Mouse (Mus musculus) testis, adult 2 months (tissue): Measurements from ENCODE around the gene Ptrh1. TPM values are rescaled to one million over a fixed set of nuclear protein-coding genes. Genes with fewer than 3 reads are reported as not detected.
A peak's percentile ranks its signal among the peaks of the same experiment; 100 is the strongest.

ENCODE experiments used
- H3K27ac ChIP-seq: fragments of 200-500 bp; 2 replicates; pipeline ENCODE4 v1.5.1; 2012; ENCODE audit warnings: low read depth, low read length; ENCODE audit not compliant: control insufficient read depth, insufficient read depth
- H3K27me3 ChIP-seq: fragments of 200-500 bp; 2 replicates; pipeline ENCODE4 v1.6.1; 2012; ENCODE audit warnings: mild to moderate bottlenecking, low read length, moderate library complexity; ENCODE audit not compliant: control insufficient read depth, insufficient read depth
- H3K36me3 ChIP-seq: fragments of 200-500 bp; 2 replicates; pipeline ENCODE4 v1.6.1; 2012; ENCODE audit warnings: mild to moderate bottlenecking, low read length; ENCODE audit not compliant: control insufficient read depth, insufficient read depth
- H3K4me1 ChIP-seq: fragments of 200-500 bp; 2 replicates; pipeline ENCODE4 v1.6.1; 2012; ENCODE audit warnings: low read length; ENCODE audit not compliant: control insufficient read depth, insufficient read depth
- H3K4me3 ChIP-seq: fragments of 200-500 bp; 2 replicates; pipeline ENCODE4 v1.5.1; 2012; ENCODE audit warnings: low read depth, mild to moderate bottlenecking, low read length, moderate library complexity, mixed read lengths; ENCODE audit not compliant: control insufficient read depth
- CTCF ChIP-seq: fragments of 200-500 bp; IDR thresholded peaks from 2 replicates; pipeline ENCODE4 v1.5.1; 2012; ENCODE audit warnings: low read depth, mild to moderate bottlenecking, inconsistent platforms, low read length, moderate library complexity; ENCODE audit not compliant: control insufficient read depth, insufficient read depth, insufficient replicate concordance
- POLR2A ChIP-seq: fragments of 200-500 bp; IDR thresholded peaks from 2 replicates; pipeline ENCODE4 v1.6.1; 2012; ENCODE audit warnings: low read depth, mild to moderate bottlenecking, inconsistent platforms, low read length, moderate library complexity; ENCODE audit not compliant: control insufficient read depth
- polyA plus RNA-seq: library from polyadenylated mRNA; depleted of rRNA; stranded (reverse); fragments of >200 nt; gene quantifications from 2 replicates; pipeline ENCODE4 v1.2.3, GENCODE M21; 2012

Gene Ptrh1
- polyA plus RNA-seq, 1 experiment: 24.7 TPM

- Histone ChIP-seq H3K4me1 (no peaks in the 10 kb centered on the region), H3K36me3 (no peaks in the 10 kb centered on the region), H3K4me3 (no peak overlapping the region), H3K27me3 (no peaks in the 10 kb centered on the region), H3K27ac (no peak overlapping the region)
- TF ChIP-seq CTCF: no peak
- no peak for TF ChIP-seq POLR2A
Observed at GRCm38 (mm10) chr2:32734480-32734879, 41.1 kb upstream of the Ptrh1 start.

- Histone ChIP-seq H3K4me1 (no peaks in the 10 kb centered on the region), H3K27ac (no peak overlapping the region), H3K4me3 (no peak overlapping the region)
Observed at GRCm38 (mm10) chr2:32734933-32735332, 40.7 kb upstream of the Ptrh1 start.

GRCm38 (mm10) chr2:32736306-32736829, 39.2 kb upstream of the Ptrh1 start:
- no peak overlapping the region for H3K27ac ChIP-seq
- no peak overlapping the region for H3K4me3 ChIP-seq
- H3K4me1 ChIP-seq: peaks cover 5% of the 10 kb centered on the region

More at GRCm38 (mm10) chr2:32734933-32735332, 40.7 kb upstream of the Ptrh1 start:
- H3K27me3 ChIP-seq: no peaks in the 10 kb centered on the region
- TF ChIP-seq CTCF (no peak), POLR2A (no peak)
- no peaks in the 10 kb centered on the region for H3K36me3 ChIP-seq

GRCm38 (mm10) chr2:32737008-32737407, 38.6 kb upstream of the Ptrh1 start:
- H3K4me1 ChIP-seq: peaks cover 12% of the 10 kb centered on the region
- H3K4me3 ChIP-seq: no peak overlapping the region
- no peaks in the 10 kb centered on the region for H3K36me3 ChIP-seq
- H3K27me3 ChIP-seq: no peaks in the 10 kb centered on the region
- no peak for TF ChIP-seq CTCF
- TF ChIP-seq POLR2A: no peak
- H3K27ac ChIP-seq: no peak overlapping the region

More at GRCm38 (mm10) chr2:32736306-32736829, 39.2 kb upstream of the Ptrh1 start:
- Histone ChIP-seq H3K27me3 (no peaks in the 10 kb centered on the region), H3K36me3 (no peaks in the 10 kb centered on the region)
- TF ChIP-seq POLR2A: no peak
- TF ChIP-seq CTCF: no peak

- Histone ChIP-seq H3K27me3 (no peaks in the 10 kb centered on the region), H3K4me1 (peaks cover 16% of the 10 kb centered on the region), H3K36me3 (no peaks in the 10 kb centered on the region), H3K4me3 (no peak overlapping the region), H3K27ac (no peak overlapping the region)
- TF ChIP-seq POLR2A (no peak), CTCF (no peak)
Observed at GRCm38 (mm10) chr2:32739311-32739710, 36.3 kb upstream of the Ptrh1 start.

GRCm38 (mm10) chr2:32740916-32741272, 34.7 kb upstream of the Ptrh1 start, which contains the start of gene 6330409D20Rik:
TSS of gene 6330409D20Rik (minus strand) at chr2:32741016.
- Histone ChIP-seq H3K36me3 (no peaks in the 10 kb centered on the region), H3K27ac (no peak within 1 kb of the TSS), H3K27me3 (no peaks in the 10 kb centered on the region), H3K4me3 (peak within 1 kb of the TSS; percentile 52), H3K4me1 (peaks cover 16% of the 10 kb centered on the region)
- TF ChIP-seq CTCF (no peak), POLR2A (no peak)

- no peaks in the 10 kb centered on the region for H3K36me3 ChIP-seq
- no peak for TF ChIP-seq POLR2A
- no peak for TF ChIP-seq CTCF
- H3K27me3 ChIP-seq: no peaks in the 10 kb centered on the region
- H3K27ac ChIP-seq: no peak overlapping the region
- H3K4me3 ChIP-seq: peak overlapping the region; percentile 52
- peaks cover 16% of the 10 kb centered on the region for H3K4me1 ChIP-seq
Observed at GRCm38 (mm10) chr2:32741273-32742172, 34.1 kb upstream of the Ptrh1 start.
